Mouse (Mus musculus) small intestine, adult 2 months (tissue): ENCODE data around the gene Tesmin. TPM values are rescaled to one million over a fixed set of nuclear protein-coding genes. Genes with fewer than 3 reads are reported as not detected.

Source experiments
- H3K27ac ChIP-seq: fragments of 200-500 bp; 2 replicates; pipeline ENCODE4 v1.5.1; 2012; ENCODE audit warnings: low read depth, low read length, control low read depth, inconsistent platforms; ENCODE audit not compliant: insufficient read depth
- H3K27me3 ChIP-seq: fragments of 200-500 bp; 2 replicates; pipeline ENCODE4 v1.6.1; 2012; ENCODE audit warnings: mild to moderate bottlenecking, moderate library complexity, low read length, inconsistent platforms; ENCODE audit not compliant: control insufficient read depth, insufficient read depth
- H3K36me3 ChIP-seq: fragments of 200-500 bp; 2 replicates; pipeline ENCODE4 v1.6.1; 2012; ENCODE audit warnings: mild to moderate bottlenecking, low read length, control low read depth, inconsistent platforms; ENCODE audit not compliant: control insufficient read depth, insufficient read depth
- H3K4me1 ChIP-seq: fragments of 200-500 bp; 2 replicates; pipeline ENCODE4 v1.6.1; 2012; ENCODE audit warnings: low read length, inconsistent platforms, mixed read lengths; ENCODE audit not compliant: control insufficient read depth, insufficient read depth, insufficient read length
- H3K4me3 ChIP-seq: fragments of 200-500 bp; 2 replicates; pipeline ENCODE4 v1.5.1; 2012; ENCODE audit warnings: low read depth, mild to moderate bottlenecking, control low read depth, inconsistent platforms, low read length, moderate library complexity
- CTCF ChIP-seq: fragments of 200-500 bp; IDR thresholded peaks from 2 replicates; pipeline ENCODE4 v1.5.1; 2012; ENCODE audit warnings: low read depth, mild to moderate bottlenecking, control low read depth, inconsistent platforms, low read length, moderate library complexity, mixed read lengths; ENCODE audit not compliant: insufficient replicate concordance, insufficient read length; ENCODE audit errors: extremely low read depth
- POLR2A ChIP-seq: fragments of 200-500 bp; IDR thresholded peaks from 2 replicates; pipeline ENCODE4 v1.6.1; 2012; ENCODE audit warnings: low read depth, mild to moderate bottlenecking, control low read depth, inconsistent platforms, low read length, moderate library complexity
- WGBS: fragments of 180-500 bp; shearing (Covaris S2); methylation state at CpG from one replicate; pipeline ENCODE4 v1.1.7; 2018; 5-methylcytosine and 5-hydroxymethylcytosine counted together
- polyA plus RNA-seq: library from polyadenylated mRNA; depleted of rRNA; stranded (reverse); fragments of >200 nt; gene quantifications from 2 replicates; pipeline ENCODE4 v1.2.3, GENCODE M21; 2012; rRNA removed

Gene Tesmin
- polyA plus RNA-seq = 0.10 and 0.42 TPM in 2 replicates

DNA sequence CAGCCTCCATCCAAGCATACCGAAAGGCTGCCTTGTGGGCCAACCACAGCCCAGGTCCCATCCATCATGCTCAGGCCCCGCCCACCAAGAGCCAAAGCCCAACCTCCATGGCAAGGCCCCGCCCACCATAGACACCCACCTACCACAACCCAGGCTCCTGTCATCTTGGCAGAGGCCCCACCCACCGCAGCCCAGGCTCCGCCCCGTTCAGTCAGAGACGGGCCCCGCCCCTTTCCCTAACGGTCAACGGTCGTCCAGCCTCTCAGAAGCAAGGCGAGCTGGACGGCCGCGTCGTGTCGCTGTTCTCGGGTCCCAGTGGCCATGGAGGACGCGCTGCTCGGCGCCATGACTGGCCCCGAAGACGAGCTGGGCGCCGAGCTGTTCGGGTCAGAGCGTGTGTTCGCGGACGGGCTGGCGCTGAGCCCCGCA, at the start of gene Tesmin:
Gene Tesmin (plus strand): TSS at position 229 of the 429 bp plus-strand sequence.
- Histone ChIP-seq H3K4me3 (peak within 1 kb of the TSS; percentile 67), H3K27me3 (no peaks in the 10 kb centered on the region), H3K27ac (0 out of 2 replicates have a peak within 1 kb of the TSS, but pooled peaks have one; percentile 10), H3K4me1 (peaks cover 2% of the 10 kb centered on the region; the same call in 1 of the 2 replicates), H3K36me3 (peaks cover 21% of the 10 kb centered on the region)
- WGBS = 3% methylated on average over 33 of the region's 33 CpGs
- TF ChIP-seq POLR2A (no peak), CTCF (peak; percentile 25; the same call in 1 of the 2 replicates)

DNA sequence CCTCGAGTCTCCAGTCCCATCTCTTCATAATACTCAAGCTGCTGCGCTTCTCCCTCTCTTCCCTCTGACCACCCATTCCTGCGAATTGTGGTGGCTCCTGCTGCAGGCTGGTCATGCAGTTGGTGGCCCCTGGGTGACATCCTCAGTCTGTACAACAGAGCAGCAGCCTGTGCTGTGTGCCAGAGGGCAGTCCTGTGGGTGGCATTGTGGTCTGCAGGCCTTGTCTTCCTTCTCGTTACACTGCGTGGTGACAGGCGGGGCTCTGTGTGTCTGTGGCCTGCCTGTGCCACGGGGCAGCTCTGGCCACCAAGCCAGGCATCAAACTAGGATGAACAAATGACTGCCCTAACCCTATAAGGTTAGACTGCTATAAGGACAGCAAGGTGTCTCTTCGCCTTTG, 49.5 kb upstream of the Tesmin start:
- peaks cover 36% of the 10 kb centered on the region for H3K4me1 ChIP-seq
- TF ChIP-seq CTCF (no peak), POLR2A (no peak)
- H3K4me3 ChIP-seq = no peak overlapping the region
- 0 out of 2 replicates have a peak, but pooled peaks cover 2% of the 10 kb centered on the region for H3K36me3 ChIP-seq
- WGBS = 72% methylated on average over 8 of the region's 8 CpGs
- H3K27me3 ChIP-seq = no peaks in the 10 kb centered on the region
- H3K27ac ChIP-seq = no peak overlapping the region

DNA sequence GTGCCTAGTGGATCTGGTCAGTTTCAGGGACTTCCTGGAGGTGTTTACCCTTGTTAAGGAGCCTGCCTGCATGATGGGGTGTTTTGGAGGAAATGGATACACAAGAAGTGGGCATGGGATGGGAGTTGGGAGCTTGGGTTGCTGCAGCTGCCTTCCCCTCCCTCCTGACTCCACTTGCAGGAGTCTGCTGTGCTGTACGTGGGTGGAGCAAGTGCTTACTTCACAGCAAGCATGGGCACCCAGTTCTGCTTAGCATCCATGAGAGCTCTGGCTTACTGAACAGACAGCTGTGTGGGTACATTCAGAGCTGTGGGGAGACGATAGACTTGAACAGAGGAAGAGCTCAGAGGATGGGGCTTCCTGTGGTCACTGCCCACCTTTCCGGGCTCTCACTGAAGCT, 47.6 kb upstream of the Tesmin start:
- TF ChIP-seq POLR2A (no peak), CTCF (no peak)
- peaks cover 27% of the 10 kb centered on the region for H3K4me1 ChIP-seq
- WGBS = 79% methylated on average over 3 of the region's 3 CpGs
- H3K36me3 ChIP-seq = 0 out of 2 replicates have a peak, but pooled peaks cover 2% of the 10 kb centered on the region
- no peaks in the 10 kb centered on the region for H3K27me3 ChIP-seq
- no peak overlapping the region for H3K4me3 ChIP-seq
- H3K27ac ChIP-seq = no peak overlapping the region

DNA sequence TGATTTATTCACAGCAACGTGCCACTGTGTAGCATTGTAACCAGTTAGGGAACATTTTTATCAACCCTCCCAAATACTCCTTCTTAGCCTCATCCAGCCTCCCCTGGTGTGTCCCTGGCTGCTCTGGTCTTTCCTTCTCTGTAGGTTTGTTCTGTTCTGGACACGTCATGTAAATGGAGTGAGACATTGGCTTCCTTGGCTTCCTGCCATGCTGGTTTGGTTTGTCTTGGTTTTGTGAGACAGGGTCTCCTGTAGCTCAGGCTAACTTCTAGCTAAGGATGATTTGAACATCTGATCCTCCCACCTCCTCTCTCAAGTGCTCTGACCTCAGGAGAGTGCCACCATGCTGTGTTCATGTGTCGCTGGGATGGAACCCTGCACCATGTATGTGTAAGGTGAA, 44.7 kb upstream of the Tesmin start:
- peaks cover 17% of the 10 kb centered on the region for H3K4me1 ChIP-seq
- no peak overlapping the region for H3K4me3 ChIP-seq
- no peaks in the 10 kb centered on the region for H3K27me3 ChIP-seq
- H3K27ac ChIP-seq = no peak overlapping the region
- 50% methylated on average over 3 of the region's 3 CpGs for WGBS
- H3K36me3 ChIP-seq = peaks cover 2% of the 10 kb centered on the region; the same call in 1 of the 2 replicates
- TF ChIP-seq POLR2A = no peak
- no peak for TF ChIP-seq CTCF

DNA sequence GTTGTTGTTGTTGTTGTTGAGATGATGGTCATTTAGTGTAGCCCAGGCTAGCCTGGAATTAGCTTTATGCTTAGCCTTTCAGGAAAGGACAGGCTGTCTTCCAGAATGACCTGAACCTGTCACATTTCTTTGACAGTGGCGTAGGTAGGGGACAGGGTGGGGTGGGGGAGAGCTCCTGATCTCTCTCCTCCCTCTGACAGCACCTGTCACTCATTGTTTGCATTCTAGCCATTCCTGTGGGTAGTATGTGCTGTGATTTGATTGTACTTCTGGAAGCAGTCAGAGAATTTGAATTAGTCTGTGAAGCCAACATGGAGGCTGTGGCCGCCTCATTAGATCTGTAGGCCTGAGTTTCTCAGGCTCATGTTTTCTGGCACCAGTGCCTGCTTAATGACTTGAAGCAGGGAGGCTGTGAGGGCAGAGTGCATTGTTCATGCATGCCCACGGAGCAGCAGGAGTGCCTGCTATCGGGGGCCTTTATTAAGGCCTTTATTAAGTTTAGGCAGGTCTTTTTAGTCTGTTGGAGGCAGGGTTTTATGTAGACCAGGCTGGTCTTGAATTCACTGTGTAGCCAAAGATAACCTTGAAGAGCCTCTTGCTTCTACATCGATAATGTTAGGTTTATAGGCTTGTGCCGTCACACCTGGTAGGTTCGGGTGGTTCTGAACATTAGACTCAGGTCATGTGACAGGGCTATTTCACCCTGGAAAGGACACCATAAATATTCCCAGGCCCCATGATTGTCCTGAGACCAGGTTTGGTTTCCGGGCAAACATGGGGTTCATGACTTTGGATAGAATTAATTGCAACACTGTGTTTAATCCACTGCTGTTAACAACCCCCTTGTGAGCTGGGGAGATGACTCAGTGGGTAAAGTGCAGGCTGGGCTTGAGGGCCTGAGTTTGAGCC, 43.8 kb upstream of the Tesmin start:
- Histone ChIP-seq H3K27me3 (no peaks in the 10 kb centered on the region), H3K36me3 (peaks cover 7% of the 10 kb centered on the region; the same call in 1 of the 2 replicates), H3K4me1 (peaks cover 11% of the 10 kb centered on the region), H3K27ac (peak overlapping the region; percentile 23; the same call in 1 of the 2 replicates), H3K4me3 (no peak overlapping the region)
- no peak for TF ChIP-seq CTCF
- 39% methylated on average over 8 of the region's 8 CpGs for WGBS

DNA sequence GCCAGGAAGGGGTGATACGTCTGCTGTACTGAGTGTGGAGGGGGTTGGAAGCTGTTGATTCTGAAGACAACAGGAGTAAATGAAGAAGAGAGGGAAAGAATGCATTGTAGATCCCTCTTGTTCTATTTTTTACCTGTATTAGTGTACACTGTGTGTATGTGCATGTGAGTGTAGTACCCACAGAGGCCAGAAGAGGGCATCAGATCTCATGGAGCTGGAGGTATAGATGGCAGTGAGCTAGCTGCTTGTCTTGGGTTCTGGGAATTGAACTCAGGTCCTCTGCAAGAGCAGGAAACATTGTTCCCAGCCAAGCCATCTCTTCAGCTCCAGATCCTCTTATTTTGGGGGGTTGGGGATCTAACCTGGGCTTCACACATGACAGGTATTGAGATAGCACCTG, 40.9 kb upstream of the Tesmin start:
- TF ChIP-seq POLR2A = no peak
- TF ChIP-seq CTCF = peak; percentile 17; the same call in 1 of the 2 replicates
- Histone ChIP-seq H3K27me3 (no peaks in the 10 kb centered on the region), H3K36me3 (peaks cover 20% of the 10 kb centered on the region), H3K27ac (no peak overlapping the region), H3K4me3 (no peak overlapping the region), H3K4me1 (peaks cover 11% of the 10 kb centered on the region)
- 98% methylated on average over 1 of the region's 1 CpGs for WGBS

DNA sequence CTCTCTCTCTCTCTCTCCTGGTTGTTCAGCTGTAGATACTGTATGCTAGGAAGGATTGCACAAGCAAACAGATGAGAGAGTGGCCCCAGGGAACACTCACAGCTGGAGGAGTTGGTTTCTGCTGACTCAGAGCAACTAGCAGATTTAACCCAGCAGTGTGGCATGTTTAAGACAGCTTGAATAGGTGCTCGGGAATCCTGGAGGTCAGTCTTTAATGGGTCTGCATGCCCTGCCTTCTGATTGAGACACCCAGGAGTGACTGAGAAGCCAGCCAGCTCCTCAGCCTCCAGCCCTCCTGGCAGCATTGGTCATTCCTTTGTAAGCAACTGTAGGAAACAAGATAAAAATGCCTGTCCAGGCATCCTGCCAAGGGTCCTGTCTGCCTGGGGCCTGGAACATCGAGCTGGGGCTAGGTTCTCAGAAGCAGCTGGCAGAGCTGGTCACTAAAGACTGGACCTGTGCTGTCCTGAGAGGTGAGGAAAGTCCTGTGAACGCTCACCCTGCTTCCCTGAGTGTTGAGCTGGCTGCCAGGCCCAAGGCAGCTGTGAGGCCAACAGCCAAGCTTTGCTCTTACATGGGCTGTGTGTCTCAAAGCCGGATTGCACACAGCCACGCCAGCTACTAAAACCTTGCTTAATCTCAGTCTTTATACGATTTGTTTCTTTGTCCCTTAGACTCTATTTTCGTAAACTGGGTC, 35.1 kb upstream of the Tesmin start:
- H3K27ac ChIP-seq = no peak overlapping the region
- WGBS = 59% methylated on average over 7 of the region's 7 CpGs
- peaks cover 52% of the 10 kb centered on the region for H3K36me3 ChIP-seq
- no peak overlapping the region for H3K4me3 ChIP-seq
- TF ChIP-seq POLR2A = no peak
- no peak for TF ChIP-seq CTCF
- no peaks in the 10 kb centered on the region for H3K4me1 ChIP-seq
- no peaks in the 10 kb centered on the region for H3K27me3 ChIP-seq
